Mouse (Mus musculus): ENCODE data around the gene Fuom. TPM values are rescaled to one million over a fixed set of nuclear protein-coding genes. Genes with fewer than 3 reads are reported as not detected.

Fuom gene
- total RNA-seq, 2 experiments from 2014 or later = 47.0 to 50.7 TPM

DNA sequence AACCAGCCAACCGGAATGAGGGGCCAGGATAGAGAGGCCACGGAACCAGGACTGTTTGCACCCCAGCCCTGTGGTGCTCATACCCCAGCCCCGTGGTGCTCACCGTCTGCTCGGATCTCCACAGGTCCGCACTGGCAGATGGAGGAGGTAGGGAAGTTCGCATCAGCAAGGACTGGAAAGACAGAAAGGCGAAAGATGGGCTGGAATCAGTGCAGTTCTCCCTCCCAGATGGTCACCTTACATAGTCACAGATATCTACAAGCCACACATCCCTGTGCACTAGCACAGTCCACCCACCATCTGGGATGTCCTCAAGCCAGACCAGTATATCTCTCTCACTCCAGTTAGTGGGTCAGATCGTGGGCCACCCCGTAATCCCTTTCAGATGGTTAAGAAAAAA lies 743 bp downstream of the Fuom start:
- no peak for DNase-seq

DNA sequence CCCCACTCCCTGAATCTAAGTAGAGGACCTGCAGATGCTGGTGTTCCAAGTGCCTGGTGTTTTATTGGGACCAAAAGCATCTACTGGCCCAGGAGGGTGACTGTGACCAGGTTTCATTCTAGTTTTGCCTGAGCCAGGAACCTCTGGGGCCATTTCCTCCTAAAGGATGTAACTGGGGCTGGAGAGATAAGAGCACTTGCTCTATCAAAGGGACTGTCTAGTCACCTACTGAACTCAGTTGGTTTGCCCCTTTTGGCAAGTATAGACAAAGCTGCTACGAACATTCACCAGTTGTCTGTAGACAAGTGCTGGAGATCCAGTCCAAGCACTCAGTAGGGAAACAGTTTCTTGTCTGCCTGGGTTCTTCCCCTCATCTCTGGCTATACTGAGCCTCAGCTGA lies 3.8 kb downstream of the Fuom start:
- no peak for DNase-seq

DNA sequence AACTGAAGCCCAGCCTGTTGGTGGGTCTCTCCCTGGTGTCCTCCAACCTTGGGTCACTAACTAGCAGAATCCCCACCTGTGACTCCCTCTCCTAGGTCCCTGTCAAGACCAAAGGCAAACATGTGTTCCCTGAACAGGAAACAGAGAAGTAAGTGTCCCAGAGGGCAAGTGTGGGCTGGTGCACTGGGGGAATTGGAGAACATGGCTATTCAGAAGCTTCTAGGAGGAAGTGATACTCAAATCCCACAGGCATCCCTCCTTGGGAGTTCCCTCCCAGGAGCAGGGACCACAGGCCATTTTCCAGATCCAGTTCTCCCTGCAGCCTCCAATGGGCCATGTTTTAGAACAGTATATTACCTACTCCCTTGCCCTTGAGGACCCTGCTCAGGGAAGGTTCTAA lies 6.2 kb downstream of the Fuom start:
- no peak for DNase-seq

DNA sequence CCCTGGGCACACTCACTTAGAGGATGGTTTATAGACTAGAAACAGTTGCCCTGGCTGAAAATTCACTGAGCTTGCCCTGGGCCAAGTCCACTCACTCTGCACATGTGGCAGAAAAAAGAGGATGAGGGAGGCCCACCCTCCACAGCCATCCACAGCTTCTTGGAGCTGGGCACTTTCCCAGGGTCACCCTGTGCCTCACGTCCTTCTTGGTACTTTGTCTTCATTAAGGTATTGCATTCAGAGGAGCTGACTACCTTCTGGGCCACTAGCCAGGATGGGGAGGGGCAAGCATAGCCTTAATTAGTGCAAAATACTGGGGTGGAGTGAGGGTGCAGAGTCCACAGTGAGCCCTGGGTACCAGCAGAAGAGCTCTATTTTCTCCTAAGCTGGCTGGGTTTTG lies 6.7 kb downstream of the Fuom start:
- no peak for DNase-seq

DNA sequence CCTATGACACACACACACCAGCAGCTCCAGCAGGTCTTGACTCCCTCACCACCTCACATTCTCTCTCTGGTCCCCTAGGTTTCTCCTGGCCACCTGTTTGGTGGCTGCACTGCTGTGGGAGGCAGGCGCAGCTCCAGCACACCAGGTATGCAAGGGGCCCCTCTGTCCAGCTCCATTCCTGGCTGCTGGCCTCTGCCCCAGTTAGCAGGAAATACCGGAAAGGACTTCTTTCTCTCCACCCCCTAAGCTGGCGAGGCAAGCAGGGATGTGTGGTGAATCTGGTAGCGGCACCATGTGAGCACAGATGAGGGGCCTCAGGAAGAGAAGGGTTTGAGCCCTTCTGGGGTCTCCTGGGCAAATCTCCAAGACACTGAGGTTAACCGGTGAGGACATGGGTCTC lies 7.3 kb downstream of the Fuom start:
- no peak for DNase-seq

DNA sequence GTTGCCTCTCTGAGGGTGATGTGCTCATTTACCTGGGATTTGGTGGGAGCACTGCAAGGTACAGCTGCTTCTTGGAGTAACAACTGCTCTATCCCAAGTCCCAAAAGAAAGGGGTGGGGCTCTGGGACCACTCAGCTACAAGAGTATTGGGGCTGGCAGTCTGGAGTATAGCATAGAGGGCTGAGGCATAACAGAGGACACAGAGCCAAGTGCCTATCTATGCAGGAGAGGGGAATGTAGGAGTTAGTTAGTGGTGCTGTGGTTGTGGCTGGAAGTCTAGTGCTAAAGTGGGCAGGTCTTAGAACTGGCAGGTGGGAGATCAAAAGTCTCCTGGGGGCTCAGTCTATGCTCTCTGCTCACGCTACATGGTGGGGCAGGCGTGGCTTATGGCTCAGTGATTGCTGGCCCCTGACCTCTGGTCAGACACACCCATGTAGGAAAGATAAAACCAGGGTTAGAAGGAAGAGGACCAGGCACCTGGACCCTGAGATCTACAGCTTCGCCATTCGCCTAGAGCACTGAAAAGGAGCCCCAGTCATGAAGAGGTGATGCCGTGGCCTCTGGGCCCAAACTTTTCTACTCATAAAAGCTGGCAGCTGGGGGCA lies 9.2 kb downstream of the Fuom start, which contains the start of gene Prap1:
TSS of gene Prap1 (plus strand) at position 472 of the 605 bp plus-strand sequence.
- DNase-seq = no peak

DNA sequence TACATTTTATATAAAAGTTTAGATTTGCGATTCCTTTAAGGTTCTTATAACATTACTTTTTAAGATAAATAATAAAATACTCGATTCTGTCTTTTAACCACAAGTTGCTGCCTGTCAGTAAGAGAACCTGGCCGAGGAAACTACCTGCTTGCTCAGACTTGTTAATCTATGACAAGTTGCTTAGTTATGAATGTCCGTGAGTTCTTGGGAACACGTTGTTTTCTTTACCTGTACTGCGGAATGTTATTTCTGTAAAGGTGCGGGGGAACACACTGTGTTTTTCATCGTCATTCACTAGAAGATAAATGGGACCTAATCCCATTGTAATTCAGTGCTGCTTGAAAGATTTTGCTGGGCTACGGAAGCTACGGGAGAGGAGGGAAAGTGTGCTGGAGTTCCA lies 11.6 kb downstream of the Fuom start:
- no peak for DNase-seq

DNA sequence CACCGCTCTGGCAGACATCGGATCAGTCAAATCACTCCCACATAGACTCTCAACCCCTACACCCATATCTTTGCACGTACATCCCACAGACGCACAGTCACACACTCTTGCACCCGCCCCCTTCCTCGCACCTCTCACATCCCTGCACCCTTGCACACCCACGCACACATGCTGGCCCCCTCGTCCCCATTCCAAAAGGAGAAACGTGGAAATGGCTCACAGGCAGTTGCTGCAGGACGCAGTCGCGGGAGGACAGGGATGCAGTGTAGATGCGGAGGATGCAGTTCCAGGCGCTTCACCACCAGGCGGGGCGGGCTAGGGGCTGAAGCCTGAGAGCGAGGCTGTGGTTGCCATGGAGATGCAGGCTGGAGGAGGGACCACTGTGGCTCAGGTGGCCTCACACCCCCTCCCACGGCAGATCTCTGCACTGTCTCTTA lies 20.0 kb downstream of the Fuom start, which contains the start of gene Caly:
TSS of gene Caly (minus strand) at position 307 of the 437 bp plus-strand sequence.
- DNase-seq = peak; percentile 85 to 88

DNA sequence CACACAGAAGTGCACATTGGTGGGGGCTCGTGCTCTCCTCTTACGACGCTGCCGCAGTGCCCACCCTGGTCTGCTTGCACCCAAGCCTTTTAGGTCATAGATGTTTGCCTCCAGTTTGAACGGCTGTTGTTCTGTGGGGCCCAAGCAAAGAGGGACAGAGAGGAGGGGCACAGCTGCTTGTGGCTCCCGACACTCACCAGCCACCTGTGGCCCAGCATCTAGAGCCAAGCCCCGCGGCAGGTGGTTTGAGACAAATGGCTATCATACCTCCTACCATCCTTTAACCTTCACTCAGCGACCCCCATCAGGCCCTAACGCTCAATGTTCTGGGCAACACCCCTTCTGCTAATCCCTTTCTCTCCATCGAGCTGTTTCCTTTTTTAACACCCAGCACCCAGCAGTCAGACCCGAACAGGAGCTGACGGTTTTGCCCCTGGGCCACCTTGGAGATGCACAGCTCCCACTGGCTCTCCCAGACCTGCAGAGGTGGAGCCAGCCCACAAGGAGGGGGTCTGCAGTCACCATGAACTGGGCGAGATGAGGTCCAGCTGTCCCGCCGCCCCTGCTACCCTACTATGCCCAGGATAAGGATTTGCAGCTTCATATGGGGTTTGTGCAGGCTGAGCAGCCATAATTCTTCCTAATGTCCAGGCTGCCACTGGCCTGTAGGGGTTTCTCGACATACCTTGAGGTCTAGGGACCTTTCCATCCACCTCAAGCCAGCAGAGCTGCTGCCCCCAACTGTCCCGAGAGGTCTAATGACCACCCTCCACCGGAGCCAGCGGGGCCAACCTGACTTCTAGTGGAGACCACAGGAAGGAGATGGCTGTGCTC lies 20.6 kb downstream of the Fuom start:
- DNase-seq = peak; percentile 49 to 56

DNA sequence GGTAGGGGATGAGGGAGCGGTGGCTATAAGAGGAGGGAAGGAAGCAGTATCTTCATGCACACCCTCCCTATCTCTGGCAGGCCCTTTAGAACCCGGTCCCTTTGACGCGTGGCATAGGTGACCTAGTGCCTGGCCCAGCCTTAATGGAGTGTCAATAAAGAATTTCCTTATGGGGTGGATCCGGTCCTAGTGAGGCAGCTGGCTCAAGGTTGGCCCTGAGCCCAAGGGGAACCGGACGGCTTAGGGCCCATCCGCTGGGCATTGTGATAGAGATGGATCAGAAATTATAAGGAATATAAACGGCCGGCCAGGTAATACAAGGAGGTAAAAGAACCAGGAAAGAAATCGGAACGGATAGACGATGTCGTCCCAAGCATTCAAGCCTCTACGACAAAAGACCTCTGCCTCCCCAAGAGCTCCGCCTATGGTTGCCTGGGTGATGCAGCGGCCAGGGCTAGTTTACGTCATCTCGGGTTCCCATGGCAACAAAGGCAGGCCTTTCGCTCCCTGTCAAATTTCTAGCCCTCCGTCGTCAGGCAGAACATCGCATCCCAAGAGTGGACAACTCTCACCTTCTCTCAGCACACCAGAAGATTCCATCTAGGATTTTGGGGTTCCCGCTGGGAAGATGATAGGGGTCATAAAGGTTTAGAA lies 21.6 kb downstream of the Fuom start:
- peak; percentile 88 to 90 for DNase-seq

DNA sequence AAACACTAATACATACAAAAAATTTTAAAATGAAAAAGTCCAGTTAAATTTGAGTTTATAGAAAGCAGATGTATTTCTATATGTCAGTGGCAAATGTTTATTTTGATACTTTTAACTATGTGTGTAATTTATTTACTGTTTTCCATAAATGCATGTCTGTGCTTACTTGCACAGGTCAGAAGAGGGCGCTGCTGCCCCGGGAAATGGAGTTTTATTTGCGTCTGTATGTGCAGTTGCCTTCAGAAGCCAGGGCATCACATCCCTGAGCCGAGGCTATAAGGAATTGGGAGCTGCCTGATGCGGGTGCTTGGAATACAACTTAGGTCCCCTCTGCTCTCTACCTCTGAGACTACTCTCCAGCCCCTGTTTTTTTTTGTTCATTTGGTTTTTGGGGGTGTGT lies 23.5 kb downstream of the Fuom start:
- peak; percentile 68 to 71 for DNase-seq

DNA sequence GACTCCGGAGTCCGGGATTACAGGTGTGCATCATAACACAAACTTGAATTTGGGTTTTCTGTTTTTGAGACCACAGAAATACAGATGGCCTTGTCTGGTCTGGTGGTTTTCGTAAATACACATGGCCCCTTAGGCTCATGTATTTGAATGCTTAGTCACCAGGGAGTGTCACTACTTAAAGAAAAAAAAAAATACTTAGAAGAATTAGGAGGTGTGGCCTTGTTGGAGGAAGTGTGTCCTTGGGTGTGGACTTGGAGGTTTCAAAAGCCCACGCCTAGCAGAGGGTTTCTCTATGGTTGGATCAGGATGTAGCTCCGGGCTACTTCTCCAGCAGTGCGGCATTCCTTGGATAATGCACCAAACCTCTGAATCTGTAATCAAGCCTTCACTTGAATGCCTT lies 24.5 kb downstream of the Fuom start:
- DNase-seq = no peak

DNA sequence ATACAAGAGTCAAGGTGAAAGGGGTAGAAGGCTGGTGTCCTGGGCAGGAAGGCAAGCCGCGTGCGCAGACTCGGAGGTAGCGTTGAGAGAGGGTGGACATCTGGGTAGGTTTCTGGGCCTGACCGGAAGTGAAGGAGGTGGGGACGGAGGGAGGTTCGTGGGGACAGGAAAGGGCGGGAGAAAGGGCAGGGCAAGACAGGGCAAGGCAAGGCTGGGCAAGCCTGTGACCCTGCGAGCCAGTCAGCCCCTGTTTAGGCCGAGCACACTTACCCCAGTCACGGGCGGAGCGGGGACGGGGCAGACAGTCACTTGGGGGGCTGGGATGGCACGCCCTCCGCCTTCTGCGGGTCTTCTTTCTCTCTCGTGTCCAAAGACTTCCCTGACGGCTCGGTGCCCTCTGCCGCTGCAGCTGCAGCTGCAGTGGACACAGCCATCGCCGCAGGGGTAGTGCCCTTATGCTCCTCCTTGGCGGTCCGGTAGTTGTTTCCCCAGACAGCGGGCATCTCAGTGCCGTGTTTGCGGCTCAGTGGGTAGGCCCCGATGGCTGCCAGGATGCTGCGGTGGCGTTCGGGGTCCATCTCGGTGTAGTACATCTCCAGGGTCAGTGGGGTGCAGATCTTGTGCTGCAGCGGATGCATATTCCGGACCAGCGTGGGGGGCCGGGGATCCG lies 32.1 kb downstream of the Fuom start:
- no peak for DNase-seq

DNA sequence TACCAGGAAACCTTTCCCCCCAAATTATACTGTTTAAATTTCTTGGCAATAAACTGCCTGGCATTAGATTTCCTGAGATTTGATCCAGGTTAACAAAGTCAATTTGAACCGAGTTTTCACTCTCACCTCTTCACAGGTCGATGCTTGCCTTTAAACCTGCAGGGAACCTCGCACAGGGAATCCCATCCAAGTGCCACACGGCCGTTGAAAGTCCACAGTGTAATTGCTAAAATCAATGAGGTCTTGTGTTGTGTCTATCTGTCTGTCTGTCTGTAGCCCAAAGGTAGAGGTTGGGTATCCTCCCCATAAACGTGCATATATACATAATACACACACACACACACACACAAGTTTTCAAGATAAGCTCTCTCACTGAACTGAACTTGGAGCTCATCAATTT lies 34.8 kb downstream of the Fuom start:
- no peak for DNase-seq

DNA sequence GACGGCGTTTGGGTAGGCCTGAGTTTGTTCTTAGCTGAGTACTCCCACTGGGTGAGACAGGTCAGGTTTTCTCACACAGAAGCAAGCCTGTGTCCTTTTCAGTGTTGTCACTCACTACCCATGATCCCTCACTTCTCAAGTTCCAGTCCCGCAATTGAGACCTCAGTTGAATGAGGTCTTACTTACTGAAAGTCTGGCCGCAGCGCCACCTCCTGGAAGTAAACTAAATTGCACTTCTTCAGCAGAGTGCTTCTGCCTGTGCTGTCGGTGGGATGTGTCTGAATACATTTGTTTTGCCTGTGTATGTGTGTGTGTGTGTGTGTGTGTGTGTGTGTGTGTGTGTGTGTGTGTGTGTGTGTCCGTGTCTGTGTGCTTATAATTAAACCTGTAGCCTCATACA lies 39.1 kb downstream of the Fuom start:
- DNase-seq = peak; percentile 56 to 68

DNA sequence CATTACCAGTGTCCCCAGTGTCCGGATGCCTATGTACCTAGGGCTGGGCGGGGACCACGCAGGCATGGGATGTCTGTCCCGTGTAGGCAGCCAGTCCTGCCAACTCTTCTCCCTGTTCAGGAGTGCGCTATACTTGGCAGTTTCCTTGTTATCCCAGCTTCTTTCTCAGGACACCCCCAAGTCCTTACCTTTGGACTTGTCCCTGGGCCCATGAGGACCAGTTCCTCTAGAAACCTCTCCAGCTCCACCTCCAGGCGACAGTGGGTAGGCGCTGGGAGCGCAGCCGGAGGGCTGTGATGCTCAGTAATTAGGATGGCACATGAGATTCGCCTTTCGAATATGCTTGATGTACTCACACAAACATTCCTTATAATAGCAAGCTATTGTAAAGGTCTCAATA lies 39.9 kb downstream of the Fuom start:
- no peak for DNase-seq

DNA sequence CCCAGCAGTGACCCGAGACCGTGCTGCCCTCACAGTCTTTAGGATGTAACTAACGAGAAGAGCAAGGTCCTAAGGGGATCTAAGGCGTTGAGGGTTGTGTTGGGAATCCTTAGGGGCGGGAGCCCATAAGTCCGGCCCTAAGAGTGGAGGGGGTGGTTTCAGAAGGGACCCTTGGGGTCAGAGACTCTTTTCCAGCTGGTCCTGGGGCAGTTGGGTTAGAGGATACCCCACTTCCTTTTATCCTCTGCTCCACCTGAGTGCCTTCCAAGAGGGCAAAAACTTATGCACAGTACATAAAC lies 40.5 kb downstream of the Fuom start:
- DNase-seq = no peak

DNA sequence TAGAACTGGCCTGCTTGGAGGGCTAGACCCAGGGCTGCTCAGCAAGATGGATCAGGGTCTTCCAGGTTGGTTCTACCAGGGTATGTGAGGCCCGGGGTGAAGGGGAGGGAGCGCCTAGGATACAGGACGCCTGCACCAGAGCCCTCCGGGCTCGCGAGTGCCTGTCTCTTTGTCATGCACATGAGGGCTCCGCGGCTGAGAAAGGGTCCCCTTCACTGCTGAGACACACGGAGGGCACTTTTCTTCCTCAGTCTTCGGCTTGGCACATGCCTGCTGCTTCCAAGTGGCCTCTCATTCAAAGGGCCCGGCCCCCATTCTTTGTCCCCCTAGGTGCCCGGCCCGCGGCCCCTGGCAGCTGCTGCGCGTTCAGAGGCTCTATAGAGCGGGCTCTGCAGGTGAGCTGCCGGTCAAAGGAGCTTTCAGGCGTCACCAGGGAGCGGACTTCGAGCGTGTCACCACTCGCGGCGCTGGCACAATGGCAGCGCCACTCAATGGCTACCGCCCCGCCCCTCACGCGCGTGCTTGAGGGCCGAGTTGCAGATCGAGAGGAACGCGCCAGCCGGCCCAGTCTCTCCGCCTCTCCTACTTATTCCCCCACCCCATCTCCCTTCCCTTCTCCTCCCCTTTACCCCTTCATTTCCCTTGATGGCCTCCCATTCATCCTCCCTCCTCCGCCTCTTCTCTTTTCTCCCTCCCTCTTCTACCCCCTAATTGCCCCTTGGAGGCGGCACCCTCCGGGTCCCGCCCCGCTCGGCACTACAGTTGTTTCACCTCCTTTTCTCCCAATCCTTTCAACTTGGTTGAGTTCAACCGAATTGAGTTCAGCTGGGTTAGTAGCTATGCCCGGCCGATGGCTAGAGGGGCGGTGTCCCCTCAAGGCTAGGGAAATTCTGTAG lies 41.1 kb downstream of the Fuom start:
- no peak for DNase-seq

DNA sequence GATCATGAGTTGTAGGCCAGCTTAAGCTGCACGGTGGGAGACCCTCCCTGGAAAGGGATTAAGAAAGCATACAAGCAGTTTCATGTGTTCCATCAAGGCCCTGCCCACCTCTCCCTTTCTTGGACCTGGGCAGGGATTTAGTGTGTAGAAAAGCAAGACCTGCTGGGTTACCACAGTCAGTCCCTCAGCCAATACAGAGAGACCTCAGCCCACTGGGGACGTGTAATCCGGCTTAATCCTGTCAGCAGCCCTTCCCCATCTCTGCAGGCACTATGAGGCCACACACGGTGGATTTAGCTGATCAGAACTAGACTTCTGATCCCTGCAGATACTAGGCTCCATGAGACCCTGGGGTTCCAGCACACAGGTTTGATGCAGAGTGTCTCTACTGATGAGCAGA lies 42.6 kb downstream of the Fuom start:
- DNase-seq = no peak

DNA sequence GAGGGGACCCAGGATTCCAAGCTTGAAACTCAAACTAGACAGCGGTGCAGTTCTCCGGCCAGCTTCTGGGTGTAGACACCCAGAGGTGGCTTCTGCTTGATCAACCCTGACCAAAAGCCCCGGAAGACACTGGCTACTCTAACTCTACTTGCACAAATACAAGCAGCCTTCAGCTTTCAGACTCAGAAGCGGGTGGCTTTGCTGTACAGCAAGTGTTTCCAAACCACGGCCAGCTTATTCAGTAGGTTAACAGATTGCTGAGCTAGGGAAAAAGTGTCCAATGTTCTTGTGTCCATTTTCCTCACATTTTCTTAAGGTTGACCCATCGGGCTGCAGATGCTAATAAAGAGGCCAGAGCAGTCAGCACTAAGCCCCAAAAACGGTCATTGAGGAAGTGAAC lies 43.7 kb downstream of the Fuom start:
- no peak for DNase-seq

DNA sequence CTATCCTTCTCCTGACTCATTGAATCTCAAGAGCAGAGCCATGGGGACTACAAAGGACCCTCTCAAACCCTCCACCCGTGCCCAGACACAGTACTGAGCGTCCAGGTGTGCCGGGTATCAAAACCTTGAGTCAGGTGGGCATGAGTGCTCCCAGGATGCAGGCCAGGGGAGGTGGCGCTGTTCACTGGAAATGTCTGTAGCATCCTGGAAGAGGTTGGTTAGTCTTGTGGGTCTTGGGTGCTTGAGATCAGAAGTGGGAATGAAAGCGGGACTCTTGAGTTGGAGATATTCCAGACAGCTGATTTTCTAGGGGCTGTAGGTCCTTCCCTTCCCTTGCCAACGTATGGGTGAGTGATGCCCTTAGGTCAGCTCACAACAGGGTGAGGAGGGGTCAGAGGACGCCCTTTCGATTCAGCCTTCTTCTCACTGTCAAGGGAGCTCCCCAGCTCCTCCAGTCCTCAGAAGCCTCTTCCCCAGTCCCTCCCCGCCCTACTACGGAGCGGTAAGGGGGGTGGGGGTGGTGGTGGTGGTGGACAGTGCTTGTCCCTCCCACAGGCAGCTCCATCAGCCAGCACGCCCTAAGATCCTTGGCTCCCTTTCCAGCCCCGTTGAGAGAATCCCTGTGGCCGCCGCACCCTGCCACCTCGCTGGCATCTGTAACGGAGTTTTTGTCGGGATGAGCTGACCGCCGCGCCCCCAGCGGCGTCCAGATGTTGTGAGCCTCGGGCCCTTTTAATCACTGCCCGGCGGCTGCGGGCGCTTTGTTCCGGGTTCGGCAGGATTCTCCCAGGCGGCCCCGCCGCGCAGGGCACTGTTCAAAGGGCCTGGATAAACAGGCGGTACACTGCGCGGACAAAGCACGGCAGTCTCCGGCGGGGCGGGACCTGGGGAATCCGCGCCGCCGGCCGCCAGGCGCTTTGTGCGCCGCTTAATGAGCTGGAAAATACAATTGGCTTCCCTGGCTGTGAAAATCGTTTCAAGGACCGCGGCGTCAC lies 44.5 kb downstream of the Fuom start:
- DNase-seq = no peak

Measured in layer of hippocampus, postnatal 36 days (tissue).